Mouse (Mus musculus) MEL (cell line): ENCODE results near the gene Prr15l.

Experiments
- CHD2 ChIP-seq: IDR thresholded peaks from 2 replicates; pipeline ENCODE4 v1.6.1; 2011; ENCODE audit warnings: low read length, improper control_type of control experiment
- CTCF ChIP-seq, 3 experiments: IDR thresholded peaks in 2 of 3; conservative IDR thresholded peaks in 1 of 3; 2 replicates each; pipeline ENCODE4 v1.5.1; 2011 to 2012; ENCODE audit warnings: low read length in 3 of 3, low read depth in 2 of 3, mild to moderate bottlenecking in 2 of 3, improper control_type of control experiment in 1 of 3, inconsistent platforms in 1 of 3, mixed read lengths in 1 of 3, moderate library complexity in 1 of 3; ENCODE audit not compliant: control insufficient read depth in 1 of 3, insufficient read depth in 1 of 3, poor library complexity in 1 of 3, severe bottlenecking in 1 of 3
- E2F4 ChIP-seq: IDR thresholded peaks from 2 replicates; pipeline ENCODE4 v1.6.1; 2011; ENCODE audit warnings: low read depth, low read length, improper control_type of control experiment, borderline replicate concordance
- EP300 ChIP-seq, 2 experiments: IDR thresholded peaks; 2 replicates each; pipeline ENCODE4 v1.6.1; 2011; ENCODE audit warnings: improper control_type of control experiment in 2 of 2, low read length in 2 of 2, low read depth in 1 of 2, mild to moderate bottlenecking in 1 of 2
- GATA1 ChIP-seq: IDR thresholded peaks from 2 replicates; pipeline ENCODE4 v1.6.1; 2011; ENCODE audit warnings: low read depth, low read length, improper control_type of control experiment
- HCFC1 ChIP-seq: IDR thresholded peaks from 2 replicates; pipeline ENCODE4 v1.6.1; 2012; ENCODE audit warnings: low read depth, mild to moderate bottlenecking, inconsistent platforms, low read length, improper control_type of control experiment, moderate library complexity
- MAX ChIP-seq: IDR thresholded peaks from 2 replicates; pipeline ENCODE4 v1.6.1; 2011; ENCODE audit warnings: low read length, improper control_type of control experiment
- MYB ChIP-seq: IDR thresholded peaks from 2 replicates; pipeline ENCODE4 v1.6.1; 2011; ENCODE audit warnings: mild to moderate bottlenecking, low read depth, low read length, improper control_type of control experiment
- MYC ChIP-seq: IDR thresholded peaks from 2 replicates; pipeline ENCODE4 v1.6.1; 2011; ENCODE audit warnings: low read depth, mild to moderate bottlenecking, low read length, improper control_type of control experiment, moderate library complexity
- POLR2A ChIP-seq, 2 experiments: IDR thresholded peaks; 2 replicates each; pipeline ENCODE4 v1.6.1; 2011 to 2012; ENCODE audit warnings: low read length in 2 of 2, mild to moderate bottlenecking in 2 of 2, control low read depth in 1 of 2, improper control_type of control experiment in 1 of 2, low read depth in 1 of 2, moderate library complexity in 1 of 2; ENCODE audit not compliant: control insufficient read depth in 1 of 2, insufficient read depth in 1 of 2, poor library complexity in 1 of 2
- TBP ChIP-seq: IDR thresholded peaks from 2 replicates; pipeline ENCODE4 v1.8.0; 2011; ENCODE audit warnings: low read depth, low read length, improper control_type of control experiment
- USF1 ChIP-seq: IDR thresholded peaks from 2 replicates; pipeline ENCODE4 v1.6.1; 2014; ENCODE audit warnings: low read depth, mild to moderate bottlenecking, inconsistent platforms, low read length, improper control_type of control experiment, moderate library complexity
- ZKSCAN1 ChIP-seq: IDR thresholded peaks from 2 replicates; pipeline ENCODE4 v1.6.1; 2012; ENCODE audit warnings: low read depth, mild to moderate bottlenecking, inconsistent platforms, low read length, improper control_type of control experiment, moderate library complexity
- ZNF384 ChIP-seq: IDR thresholded peaks from 2 replicates; pipeline ENCODE4 v1.6.1; 2012; ENCODE audit warnings: low read depth, mild to moderate bottlenecking, inconsistent platforms, low read length, improper control_type of control experiment

DNA sequence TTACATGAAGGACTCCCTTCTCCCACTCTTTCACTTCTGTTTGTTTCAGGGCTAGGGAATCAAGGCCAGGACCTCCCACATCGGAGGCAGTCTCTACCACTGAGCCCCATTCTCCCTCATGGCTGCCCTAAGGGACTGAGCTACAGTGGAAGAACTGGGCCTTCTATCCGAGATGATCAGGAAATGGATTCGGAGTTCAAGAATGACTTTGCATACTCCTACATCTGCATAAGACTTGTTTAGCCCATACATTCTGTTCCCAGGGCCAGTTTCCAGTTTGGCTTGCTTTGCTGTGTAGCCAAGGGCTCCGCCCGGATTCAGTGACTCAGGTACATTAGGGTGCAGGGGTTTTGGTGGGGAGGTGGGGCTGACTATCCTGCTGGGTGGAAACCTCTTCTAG is 52.1 kb downstream of the Prr15l start:
- TF ChIP-seq MYC (no peak), ZNF384 (no peak), ZKSCAN1 (no peak), USF1 (no peak), CTCF (IDR thresholded peaks at IDR 0.05 in 2 of 3, conservative IDR thresholded peaks at IDR 0.05 in 1 of 3; ENCODE audit: control insufficient read depth in 1 of 3, insufficient read depth in 1 of 3, low read depth in 2 of 3, low read length in 3 of 3, poor library complexity in 1 of 3, severe bottlenecking in 1 of 3) (no peak), HCFC1 (no peak), MYB (no peak), TBP (no peak), GATA1 (no peak), POLR2A (IDR thresholded peaks at IDR 0.05; ENCODE audit: control insufficient read depth in 1 of 2, insufficient read depth in 1 of 2, low read depth in 1 of 2, low read length in 2 of 2, poor library complexity in 1 of 2) (no peak), MAX (no peak), EP300 (IDR thresholded peaks at IDR 0.05; ENCODE audit: low read depth in 1 of 2, low read length in 2 of 2) (no peak), CHD2 (no peak), E2F4 (no peak)
